Mouse (Mus musculus) small intestine, adult 2 months (tissue): ENCODE data around the gene Haghl.

Source experiments
- CTCF ChIP-seq: fragments of 200-500 bp; IDR thresholded peaks from 2 replicates; pipeline ENCODE4 v1.5.1; 2012; ENCODE audit warnings: low read depth, mild to moderate bottlenecking, control low read depth, inconsistent platforms, low read length, moderate library complexity, mixed read lengths; ENCODE audit not compliant: insufficient replicate concordance, insufficient read length; ENCODE audit errors: extremely low read depth
- POLR2A ChIP-seq: fragments of 200-500 bp; IDR thresholded peaks from 2 replicates; pipeline ENCODE4 v1.6.1; 2012; ENCODE audit warnings: low read depth, mild to moderate bottlenecking, control low read depth, inconsistent platforms, low read length, moderate library complexity

GRCm38 (mm10) chr17:25833291-25833663 is 47.8 kb upstream of the Haghl start, which contains the start of gene Stub1:
- TF ChIP-seq CTCF (no peak), POLR2A (peak; percentile 9; the same call in 1 of the 2 replicates)
